Mouse (Mus musculus): Measurements from ENCODE around the gene Tada2a. TPM values are rescaled to one million over a fixed set of nuclear protein-coding genes. Genes with fewer than 3 reads are reported as not detected.
A peak's percentile ranks its signal among the peaks of the same experiment; 100 is the strongest.

Gene Tada2a
- total RNA-seq (2021), result 1 to 10 TPM; 5.9 to 8.2 TPM

DNA sequence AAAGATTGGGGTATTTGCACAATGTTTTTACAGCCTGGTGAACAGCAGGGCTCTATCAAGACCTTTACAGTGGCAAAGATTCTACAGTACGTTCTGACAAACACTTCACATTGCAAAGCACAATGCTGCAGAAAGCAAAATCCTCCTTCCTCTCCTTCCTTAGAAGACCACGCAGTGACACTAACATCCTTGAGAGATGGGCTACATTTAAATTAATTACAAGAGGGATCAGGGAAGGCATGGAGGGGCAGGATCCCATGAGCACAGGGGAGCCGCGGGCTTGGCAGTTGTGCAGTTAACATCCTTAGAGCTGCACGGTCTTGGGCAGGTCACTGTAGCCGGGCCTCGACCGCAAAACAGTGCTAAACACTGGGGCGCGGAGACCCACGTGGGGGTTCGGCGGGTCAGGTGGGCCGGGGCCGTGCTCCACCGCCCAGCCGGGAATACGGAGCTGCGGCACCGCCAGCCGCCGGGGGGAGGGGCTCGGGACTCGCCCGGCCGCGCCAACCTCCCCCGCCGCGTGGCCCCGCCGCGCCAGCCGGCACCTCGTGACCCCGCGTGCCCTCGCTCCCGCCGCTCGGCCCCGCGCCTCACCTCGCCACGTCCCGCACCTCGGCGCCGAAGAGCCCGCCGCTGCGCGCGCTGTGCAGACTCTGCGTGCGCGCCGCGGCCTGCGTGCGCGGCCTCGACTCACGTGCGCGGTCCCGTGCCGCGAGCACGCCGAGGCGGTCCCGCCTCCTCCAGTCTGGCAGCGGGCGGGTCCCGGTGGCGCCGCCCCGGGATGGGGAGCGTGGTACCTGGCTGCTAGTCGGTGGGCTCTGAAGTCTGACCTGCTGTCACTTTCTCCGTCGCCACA lies at the start of gene Tada2a, which contains the start of gene Acaca:
Gene Tada2a, minus strand, starts transcription at position 658 of the 856 bp plus-strand sequence.
Gene Acaca, plus strand, starts transcription at position 730 of the 856 bp plus-strand sequence.
- DNase-seq, result peak; percentile 85 to 86
- intact Hi-C loops (cut with DNase I), result loop anchor here (2.0 kb wide), 1 partner anchor 60 kb away; the partner anchor contains the start of gene Dusp14

DNA sequence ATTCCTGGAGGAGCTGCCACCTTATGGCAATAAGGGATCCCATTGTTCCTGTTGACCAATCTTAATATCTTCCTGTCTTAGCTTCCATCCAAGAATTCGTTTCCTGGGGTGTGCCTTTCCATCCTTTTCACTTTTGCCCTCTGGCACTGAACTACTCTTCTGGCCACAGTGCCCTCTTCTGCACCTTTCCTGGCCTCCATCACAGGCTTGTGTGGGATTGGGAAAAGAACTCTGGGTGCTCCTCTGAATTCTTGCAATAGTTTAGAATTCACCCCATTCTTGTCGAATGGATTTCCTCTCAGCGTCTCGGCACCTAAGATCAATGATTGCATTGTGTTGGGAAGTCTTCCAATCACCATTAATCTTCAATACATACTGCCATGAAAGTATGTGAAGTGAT lies 49.2 kb upstream of the Tada2a start:
- intact Hi-C loops (cut with DNase I), result loop anchor here (1.0 kb wide), 1 partner anchor 65 kb away; no protein-coding TSS in a partner anchor
- no peak for DNase-seq

DNA sequence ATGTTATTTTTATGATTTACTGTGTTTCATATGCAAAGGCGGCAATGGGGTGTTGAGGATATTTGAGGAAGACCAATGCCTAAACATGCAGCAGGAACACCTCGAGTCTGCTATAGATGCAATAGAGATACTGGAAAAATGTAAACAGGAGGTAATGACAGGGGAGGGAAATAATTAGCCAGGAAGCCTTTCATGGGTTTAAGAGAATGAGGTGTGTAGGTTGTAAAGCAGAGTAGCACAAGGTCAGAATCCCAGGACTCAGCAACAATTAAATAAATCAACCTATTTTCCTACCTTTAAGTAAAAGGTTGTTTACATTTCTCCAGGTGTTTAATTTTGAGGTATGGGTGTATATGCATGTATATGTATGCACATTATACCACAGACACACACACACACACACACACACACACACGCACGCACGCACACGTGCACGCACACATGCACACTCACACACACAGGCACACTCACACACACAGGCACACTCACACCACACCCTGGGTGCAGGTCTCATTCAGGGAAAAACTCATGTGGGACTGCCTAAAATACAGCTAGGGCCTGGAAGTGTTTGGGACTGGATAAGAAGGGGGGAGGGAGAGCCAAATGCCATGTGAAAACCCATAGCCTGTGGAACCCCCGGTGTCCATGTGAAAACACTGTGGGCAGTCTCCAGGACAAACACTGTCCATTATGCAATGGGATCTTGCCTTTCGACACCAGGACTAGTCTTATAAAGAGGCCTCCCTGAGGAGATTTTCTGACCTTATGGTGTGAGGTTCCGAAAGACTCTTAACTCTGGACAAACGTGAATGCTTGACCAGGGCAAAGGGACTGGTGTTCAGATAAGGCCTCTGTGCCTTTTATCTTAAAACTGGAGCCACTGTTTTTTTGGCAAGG lies 43.4 kb upstream of the Tada2a start:
- intact Hi-C loops (cut with DNase I), result no loop called here
- no peak for DNase-seq

DNA sequence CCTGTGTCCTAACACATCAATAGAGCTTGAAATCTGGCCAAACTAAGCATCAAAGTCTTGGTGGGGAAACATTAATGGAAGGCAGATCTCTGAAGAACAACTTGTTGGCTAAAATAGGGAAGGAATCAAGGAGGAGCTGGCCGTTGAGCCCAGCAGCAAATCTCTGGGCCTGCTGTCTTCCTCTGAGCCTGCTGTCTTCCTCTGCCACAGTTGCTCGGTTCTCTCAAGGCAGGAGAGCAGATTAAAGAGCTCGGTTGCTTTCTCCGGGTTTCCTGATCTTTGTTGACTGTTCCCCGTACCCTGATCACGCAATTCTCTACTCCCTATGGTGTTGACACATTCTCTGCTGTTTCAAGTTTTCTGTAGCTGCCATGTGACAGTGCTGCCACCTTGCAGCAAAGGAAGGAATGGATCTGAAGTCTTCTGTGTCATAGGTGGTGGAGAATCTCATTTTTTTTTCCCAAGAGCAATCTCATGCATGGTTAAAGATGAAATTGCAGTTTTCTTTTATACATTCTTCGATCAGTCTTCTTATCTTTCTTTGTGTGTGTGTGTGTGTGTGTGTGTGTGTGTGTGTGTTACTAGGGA lies 39.4 kb upstream of the Tada2a start:
- DNase-seq, result peak; percentile 6 to 24
- intact Hi-C loops (cut with DNase I), result no loop called here

DNA sequence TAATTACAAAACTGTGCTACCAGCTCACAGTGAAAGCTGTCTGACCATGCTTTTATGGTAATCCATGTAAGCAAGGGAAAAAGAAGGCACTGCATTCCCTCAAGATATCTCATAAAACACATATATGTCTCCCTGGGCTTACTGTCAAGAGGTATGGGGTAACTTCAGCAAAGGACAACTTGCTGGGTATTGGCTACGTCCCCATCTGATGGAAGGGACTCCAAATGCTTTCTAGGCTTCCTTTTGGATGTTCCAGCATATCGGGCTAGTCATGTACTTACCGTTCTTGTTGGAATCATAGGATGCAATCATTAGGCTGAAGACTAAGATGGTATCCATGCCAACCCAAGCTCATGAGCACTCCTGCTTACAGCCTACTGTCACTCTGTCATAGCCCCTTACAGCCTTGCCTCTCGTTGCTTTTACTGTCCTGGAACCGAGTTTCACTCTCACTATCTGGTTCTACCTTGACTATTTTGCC lies 37.7 kb upstream of the Tada2a start, which contains the start of gene Gm11437:
Gene Gm11437, minus strand, starts transcription at position 431 of the 481 bp plus-strand sequence.
- intact Hi-C loops (cut with DNase I), result no loop called here
- DNase-seq, result no peak

DNA sequence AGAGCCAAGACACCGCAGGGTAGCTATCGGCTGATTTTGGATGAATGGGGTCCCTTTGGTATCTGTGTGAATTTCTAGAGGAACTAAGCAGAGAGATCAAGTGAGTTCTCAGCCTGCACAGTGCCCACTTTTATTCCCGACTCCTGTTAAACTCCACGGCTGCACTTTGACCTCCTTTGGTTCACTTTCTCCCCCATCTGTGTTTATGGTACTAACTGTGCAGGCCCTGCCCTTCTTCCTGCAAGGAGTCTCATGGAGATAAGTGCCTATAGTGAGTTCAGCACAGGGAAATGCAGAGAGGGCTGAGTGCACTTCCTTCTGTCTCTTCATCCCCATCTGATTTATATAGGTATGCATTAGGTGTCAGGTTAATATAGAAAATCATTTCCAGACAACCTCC lies 35.2 kb upstream of the Tada2a start:
- intact Hi-C loops (cut with DNase I), result no loop called here
- no peak for DNase-seq

DNA sequence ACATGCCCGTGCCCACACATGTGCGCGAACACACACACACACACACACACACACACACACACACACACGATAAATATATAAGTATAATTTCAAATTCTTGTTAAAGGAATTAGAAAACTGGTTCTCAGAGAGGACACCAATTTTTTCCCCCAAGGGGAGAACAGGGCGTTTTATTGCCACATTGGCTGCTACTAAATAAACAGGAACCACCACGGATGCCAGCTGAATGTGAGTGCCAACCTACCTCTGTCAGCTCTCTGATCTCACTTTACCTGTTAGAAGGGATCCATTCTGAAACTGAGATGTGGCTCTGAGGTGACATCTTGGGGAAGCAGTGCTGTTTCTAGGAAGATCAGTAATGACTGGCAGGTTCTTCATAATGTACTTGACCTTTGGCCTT lies 34.7 kb upstream of the Tada2a start:
- intact Hi-C loops (cut with DNase I), result no loop called here
- DNase-seq, result no peak

DNA sequence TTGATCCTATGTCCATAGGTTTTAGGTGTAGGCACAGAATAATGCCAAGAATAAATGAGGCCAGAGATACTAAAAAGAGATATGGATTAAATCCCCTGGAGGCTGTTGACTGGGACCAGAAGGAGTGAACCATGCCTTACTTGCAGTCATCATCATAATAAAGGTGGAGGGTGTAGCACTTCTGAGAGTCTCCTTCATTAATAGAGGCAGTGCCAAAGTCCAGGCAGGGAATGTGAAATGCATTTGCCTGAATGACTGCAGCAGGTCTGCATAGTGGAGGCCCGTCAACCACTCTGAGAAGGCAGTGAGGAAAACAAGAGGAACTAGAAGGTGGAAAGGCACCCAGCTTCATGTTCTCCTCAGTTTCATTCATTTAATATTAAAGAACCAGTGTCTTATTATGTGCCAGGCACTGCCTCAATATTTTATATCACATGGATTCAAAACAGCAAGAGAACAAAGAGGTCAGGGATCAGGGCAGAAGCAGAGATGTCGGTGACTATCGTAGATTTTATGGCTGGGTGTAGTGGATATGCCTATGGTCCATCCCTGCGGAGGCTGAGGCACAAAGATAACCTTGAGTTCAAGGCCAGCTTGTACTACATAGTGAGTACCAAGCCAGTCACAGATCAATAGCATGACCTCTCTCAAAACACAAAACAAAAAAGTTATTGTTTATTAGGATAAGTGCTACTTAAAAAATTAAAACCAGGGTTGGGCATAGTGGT lies 27.3 kb upstream of the Tada2a start:
- DNase-seq, result no peak
- intact Hi-C loops (cut with DNase I), result no loop called here

DNA sequence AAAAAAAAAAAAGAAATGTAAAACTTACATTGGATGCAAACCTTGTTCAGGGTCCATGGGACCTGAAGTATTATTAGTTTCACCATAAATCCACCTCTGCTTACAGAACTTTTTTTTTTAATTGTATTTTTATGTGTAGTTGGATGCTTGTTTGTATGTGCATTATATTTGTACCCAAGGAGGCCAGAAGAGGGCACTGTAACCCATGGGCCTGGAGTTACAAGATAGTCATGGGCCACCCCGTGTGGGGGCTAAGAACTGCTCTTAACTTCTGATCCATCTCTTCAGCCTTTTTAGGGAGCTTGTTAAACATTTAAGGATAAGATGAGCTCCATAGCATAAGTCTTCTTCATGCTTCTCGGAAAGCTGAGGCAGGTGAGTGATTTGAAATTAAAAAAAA lies 21.5 kb upstream of the Tada2a start:
- no peak for DNase-seq
- intact Hi-C loops (cut with DNase I), result no loop called here

DNA sequence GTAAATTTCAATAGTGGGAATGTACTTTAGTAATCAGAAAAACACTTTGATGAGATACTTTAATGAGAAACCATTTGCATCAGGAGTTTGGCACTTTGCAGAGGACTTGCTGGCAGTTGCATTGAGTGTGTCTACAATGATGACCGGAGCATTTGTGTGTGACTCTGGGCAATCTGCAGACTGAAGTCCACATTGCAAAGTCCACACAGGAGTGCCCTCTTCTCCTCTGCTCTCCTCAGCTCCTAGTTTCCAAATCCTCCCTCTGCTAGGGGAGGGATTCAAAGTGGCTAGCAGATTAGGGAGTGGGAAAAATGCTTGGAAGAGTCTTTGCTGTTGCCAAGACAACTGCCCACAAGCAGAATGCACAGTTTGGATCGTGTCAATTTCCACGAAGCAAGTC lies 16.7 kb upstream of the Tada2a start:
- no peak for DNase-seq
- intact Hi-C loops (cut with DNase I), result no loop called here

DNA sequence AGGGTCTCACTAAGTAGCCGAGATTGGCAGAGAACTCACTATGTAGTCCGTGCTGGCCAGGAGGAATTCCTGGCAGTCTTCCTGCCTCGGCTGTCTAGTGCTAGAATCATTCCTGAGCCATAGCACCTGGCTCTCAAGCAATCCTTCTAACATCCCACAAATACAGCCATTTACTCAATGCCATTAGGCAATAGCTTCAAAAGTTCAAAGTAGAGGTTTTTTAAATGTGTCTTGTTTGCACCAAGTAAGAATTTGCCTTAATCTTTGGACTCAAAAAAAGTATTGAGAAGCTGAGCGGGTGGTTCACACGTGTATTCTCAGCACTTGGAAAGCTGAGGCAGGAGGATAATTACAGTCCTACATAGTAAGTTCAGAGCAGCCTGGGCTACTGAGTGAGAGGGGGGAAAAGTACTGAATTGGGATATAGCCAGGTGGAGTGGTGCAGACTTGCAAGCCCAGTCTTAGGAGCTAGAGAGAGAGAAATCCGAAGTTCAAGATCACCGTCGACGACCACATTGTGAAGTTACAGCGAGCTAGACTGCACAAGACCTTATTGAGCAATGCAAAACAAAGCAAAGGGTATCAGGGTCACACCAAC lies 15.9 kb upstream of the Tada2a start:
- no peak for DNase-seq
- intact Hi-C loops (cut with DNase I), result no loop called here

DNA sequence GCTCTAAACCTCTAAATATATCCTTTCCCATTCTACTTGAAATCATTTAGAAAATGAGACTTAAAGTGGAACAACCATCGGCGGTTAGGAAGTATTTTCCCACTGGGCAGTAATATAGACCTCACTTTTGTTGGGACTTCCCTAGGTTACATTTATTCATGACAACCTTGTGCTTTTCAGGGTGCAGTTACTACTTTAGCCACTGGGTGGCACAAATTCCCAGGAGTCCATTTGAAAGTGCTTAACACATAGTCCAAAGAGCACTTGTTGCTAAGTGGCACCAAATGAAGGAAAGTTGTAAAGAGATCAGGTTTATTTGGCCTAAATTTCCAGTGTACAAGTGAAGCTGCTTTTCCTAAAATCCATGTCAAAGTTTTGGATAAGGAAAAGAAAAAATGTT lies 12.4 kb upstream of the Tada2a start:
- intact Hi-C loops (cut with DNase I), result no loop called here
- peak; percentile 5 to 56 for DNase-seq

DNA sequence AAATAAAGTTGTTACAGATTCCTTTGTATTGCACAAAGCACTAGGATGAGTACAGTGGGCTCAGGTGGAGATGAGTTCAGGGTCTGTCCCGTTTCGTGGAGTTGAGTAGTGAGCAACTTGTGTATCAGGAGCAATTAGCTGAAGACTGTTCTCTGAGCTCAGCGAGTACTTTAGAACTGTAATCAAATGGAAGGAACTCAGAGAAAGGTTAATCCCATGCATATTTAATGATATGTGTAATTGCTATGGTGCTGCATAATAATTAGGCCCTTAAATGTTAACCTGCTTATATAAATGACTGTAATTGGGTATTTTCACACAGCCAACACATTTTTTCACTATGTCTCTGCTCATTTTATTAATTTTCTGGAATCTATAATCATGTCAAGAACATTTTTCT lies 7.1 kb upstream of the Tada2a start:
- intact Hi-C loops (cut with DNase I), result no loop called here
- no peak for DNase-seq

DNA sequence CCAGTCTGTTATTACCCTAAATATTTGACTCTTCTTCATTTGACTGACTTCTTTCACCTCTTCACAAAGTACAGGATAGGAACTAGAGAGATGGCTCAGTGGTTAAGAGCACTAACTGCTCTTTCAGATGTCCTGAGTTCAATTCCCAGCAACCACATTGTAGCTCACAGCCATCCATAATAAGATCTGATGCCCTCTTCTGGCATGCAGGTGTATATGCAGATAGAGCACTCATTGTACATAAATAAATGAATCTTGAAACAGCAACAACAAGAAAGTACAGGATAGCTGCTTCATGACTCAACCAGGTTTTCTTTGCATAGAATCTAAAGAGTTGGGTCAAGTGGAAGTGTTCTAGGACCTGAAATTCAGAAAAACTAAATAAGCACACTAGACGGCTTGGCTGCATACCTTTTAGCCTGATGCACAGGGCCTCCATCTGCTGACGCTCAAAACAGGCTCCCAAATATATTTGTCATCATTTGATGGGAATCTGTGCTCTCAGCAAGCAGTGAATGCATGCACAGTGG lies 5.0 kb upstream of the Tada2a start:
- intact Hi-C loops (cut with DNase I), result no loop called here
- no peak for DNase-seq

DNA sequence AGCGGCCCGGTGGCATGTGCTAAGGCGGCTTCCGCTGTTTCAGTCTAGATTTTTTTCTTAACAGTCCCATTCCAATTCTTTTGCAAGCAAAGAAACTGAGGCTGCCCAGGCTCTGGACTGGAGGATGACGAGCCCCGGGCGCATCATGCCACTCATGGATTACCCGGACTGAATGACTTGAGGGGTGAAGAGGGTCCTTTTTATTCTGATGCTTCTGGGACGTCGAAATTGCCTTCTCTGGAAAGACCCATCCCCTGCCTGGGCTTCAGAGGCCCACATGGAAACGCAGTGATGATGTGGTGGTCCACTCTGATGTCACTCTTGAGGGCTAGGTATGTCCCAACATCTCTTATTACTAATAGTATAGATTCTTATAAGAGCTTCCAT lies 392 bp upstream of the Tada2a start:
- DNase-seq, result no peak
- intact Hi-C loops (cut with DNase I), result loop anchor here (2.0 kb wide), 1 partner anchor 61 kb away; the partner anchor contains the start of gene Dusp14

DNA sequence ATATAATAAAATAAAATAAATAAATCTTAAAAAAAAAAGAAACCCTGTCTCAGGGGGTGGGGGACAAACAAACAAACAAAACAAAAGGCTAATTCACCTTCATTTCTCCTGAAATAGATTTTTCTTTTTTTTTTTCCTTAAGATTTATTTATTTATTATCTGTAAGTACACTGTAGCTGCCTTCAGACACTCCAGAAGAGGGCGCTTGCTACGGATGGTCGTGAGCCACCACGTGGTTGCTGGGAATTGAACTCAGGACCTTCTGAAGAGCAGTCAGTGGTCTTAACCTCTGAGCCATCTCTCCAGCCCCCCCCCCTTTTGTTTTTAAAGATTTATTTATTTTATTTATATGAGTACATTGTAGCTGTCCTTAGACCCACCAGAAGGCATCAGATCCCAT lies 1.4 kb downstream of the Tada2a start:
- DNase-seq, result no peak
- intact Hi-C loops (cut with DNase I), result loop anchor here (2.0 kb wide), 1 partner anchor 59 kb away; the partner anchor contains the start of gene Dusp14

DNA sequence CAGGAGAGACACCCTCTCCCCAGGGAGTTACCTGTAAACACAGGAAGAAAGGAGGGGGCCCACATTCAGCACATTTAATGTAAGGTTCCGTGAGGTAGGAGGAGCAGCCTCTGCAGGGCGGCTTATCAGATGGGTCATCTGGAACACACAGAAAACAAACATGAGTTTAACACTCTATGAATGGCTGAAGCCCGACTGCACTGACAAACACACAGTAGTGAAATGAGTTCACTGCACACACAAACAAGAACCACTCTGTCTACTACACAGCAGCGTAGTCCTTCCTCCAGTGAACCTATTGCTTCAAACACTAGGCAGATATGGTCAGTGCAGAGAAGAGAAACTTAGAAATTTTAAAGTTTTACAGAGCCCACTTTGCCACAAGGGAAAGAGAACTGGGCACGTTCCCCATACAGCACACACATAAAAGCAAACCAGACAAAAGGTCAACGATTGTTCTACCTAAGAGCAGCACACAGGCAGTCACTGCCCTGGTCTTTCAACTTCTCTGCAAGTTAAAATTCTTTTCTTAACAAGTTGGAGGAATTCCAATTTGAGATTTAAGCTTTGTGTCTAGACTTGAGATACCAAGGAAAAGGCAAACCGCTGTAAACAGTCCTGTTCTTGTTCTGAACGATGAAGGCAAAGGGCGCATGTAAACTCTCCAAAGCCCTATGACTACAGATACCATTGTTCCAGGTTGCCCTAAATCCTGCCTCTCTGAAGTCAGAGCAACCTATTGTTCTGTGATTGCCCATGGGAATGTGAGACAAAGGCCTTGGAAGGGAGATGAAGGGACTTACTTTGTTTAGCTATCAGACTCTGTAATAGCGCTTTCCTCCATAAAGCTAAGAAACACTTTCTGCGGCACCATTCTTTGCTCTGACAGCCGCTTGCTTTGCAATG lies 8.1 kb downstream of the Tada2a start:
- intact Hi-C loops (cut with DNase I), result no loop called here
- DNase-seq, result no peak

DNA sequence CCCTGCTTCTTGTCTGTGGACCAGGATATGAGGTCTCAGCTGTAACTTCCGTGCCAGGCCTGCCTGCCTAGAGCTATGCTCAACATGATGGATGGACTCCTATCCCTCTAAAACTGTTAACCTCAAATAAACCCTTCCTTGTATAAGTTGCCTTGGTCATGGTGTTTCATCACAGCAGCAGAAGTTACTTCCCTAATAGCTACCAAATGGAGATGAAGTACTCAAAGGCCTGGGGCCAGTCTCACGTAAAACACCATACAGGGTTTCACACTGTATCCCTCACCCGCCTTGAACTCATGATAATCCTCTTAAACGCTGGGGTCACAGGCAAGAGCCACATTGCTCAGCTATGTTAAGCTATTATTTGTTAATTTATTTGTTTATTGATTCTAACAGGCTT lies 12.0 kb downstream of the Tada2a start:
- intact Hi-C loops (cut with DNase I), result no loop called here
- no peak for DNase-seq
